Mouse (Mus musculus): ENCODE measurements around the gene Phrf1.

GRCm38 (mm10) chr7:141304537-141304936 is 76.0 kb downstream of the Phrf1 start:
- TF ChIP-seq CTCF (IDR thresholded peaks at IDR 0.05; ENCODE audit: borderline replicate concordance, insufficient read depth, low read depth, low read length): no peak
- TF ChIP-seq POLR2A (IDR thresholded peaks at IDR 0.05; ENCODE audit: borderline replicate concordance, insufficient read depth, low read length): no peak

Measured in cerebellum, adult 2 months (tissue).